Mouse (Mus musculus) midbrain, embryonic 11.5 days (tissue): ENCODE data around the gene Olfr963. TPM values are rescaled to one million over a fixed set of nuclear protein-coding genes. Genes with fewer than 3 reads are reported as not detected.
"Not testable (repeated sequence)": the region's sequence is repeated elsewhere in the genome, so short reads cannot be mapped to it uniquely, and the experiment has no call there.

Source experiments
- ATAC-seq: fragments of 200-750 bp; cut with Nextera tagmentation; 2 replicates; pipeline ENCODE4 v1.8.0; 2017; ENCODE audit warnings: moderate TSS enrichment, moderate library complexity; ENCODE audit not compliant: low FRiP score
- DNase-seq: peaks from one replicate; pipeline ENCODE4 v3.0.0; 2015; ENCODE audit warnings: low spot score; ENCODE audit errors: missing footprints
- H3K27ac ChIP-seq: fragments of 300-500 bp; sonication (generic); 2 replicates; pipeline ENCODE4 v1.5.1; 2014; ENCODE audit warnings: low read depth, low read length
- H3K27me3 ChIP-seq: fragments of 300-500 bp; sonication (generic); 2 replicates; pipeline ENCODE4 v1.6.1; 2014; ENCODE audit warnings: mild to moderate bottlenecking, low read length, moderate library complexity, mixed read lengths; ENCODE audit not compliant: control insufficient read depth, insufficient read depth
- H3K36me3 ChIP-seq: fragments of 300-500 bp; sonication (generic); 2 replicates; pipeline ENCODE4 v1.6.1; 2014; ENCODE audit warnings: mild to moderate bottlenecking, low read length, moderate library complexity, mixed read lengths; ENCODE audit not compliant: control insufficient read depth, insufficient read depth
- H3K4me1 ChIP-seq: fragments of 300-500 bp; sonication (generic); 2 replicates; pipeline ENCODE4 v1.6.1; 2014; ENCODE audit warnings: low read length; ENCODE audit not compliant: control insufficient read depth, insufficient read depth
- H3K4me2 ChIP-seq: fragments of 300-500 bp; sonication (generic); 2 replicates; pipeline ENCODE4 v1.6.1; 2014; ENCODE audit warnings: mild to moderate bottlenecking, moderate library complexity
- H3K4me3 ChIP-seq: fragments of 300-500 bp; sonication (generic); 2 replicates; pipeline ENCODE4 v1.5.1; 2014; ENCODE audit warnings: low read depth, low read length
- H3K9ac ChIP-seq: fragments of 300-500 bp; sonication (generic); 2 replicates; pipeline ENCODE4 v1.6.1; 2014; ENCODE audit warnings: low read length
- H3K9me3 ChIP-seq: fragments of 300-500 bp; sonication (generic); 2 replicates; pipeline ENCODE4 v1.6.1; 2016; ENCODE audit warnings: low read length; ENCODE audit not compliant: control insufficient read depth
- WGBS: fragments of 180-500 bp; shearing (Covaris S2); extraction: QIAGEN DNeasy Blood & Tissue Kit; methylation state at CpG from one replicate; pipeline ENCODE4 v1.1.7; 2014; 5-methylcytosine and 5-hydroxymethylcytosine counted together
- polyA plus RNA-seq: library from polyadenylated mRNA; unstranded; fragments of >200 nt; fragmentation: Nextera tagmentation; extraction: Ambion mirVana; gene quantifications from 2 replicates; pipeline ENCODE4 v1.2.1, GENCODE M21; 2014

Gene Olfr963
- polyA plus RNA-seq, 1 experiment from 2014 or later: not detected

GRCm38 (mm10) chr9:39669723-39670122 is 2.7 kb downstream of the Olfr963 start:
- 84% methylated on average over 2 of the region's 2 CpGs for WGBS

GRCm38 (mm10) chr9:39674820-39675219 is 7.8 kb downstream of the Olfr963 start:
- no peak overlapping the region for H3K4me3 ChIP-seq
- no peak overlapping the region for H3K4me2 ChIP-seq
- WGBS: 83% methylated on average over 2 of the region's 2 CpGs
- no peak overlapping the region for H3K9ac ChIP-seq
- no peaks in the 10 kb centered on the region for H3K4me1 ChIP-seq
- H3K27me3 ChIP-seq: no peaks in the 10 kb centered on the region
- no peak for ATAC-seq
- no peaks in the 10 kb centered on the region for H3K9me3 ChIP-seq
- H3K36me3 ChIP-seq: no peaks in the 10 kb centered on the region
- no peak for DNase-seq
- H3K27ac ChIP-seq: no peak overlapping the region

More at GRCm38 (mm10) chr9:39669723-39670122, 2.7 kb downstream of the Olfr963 start:
- no peaks in the 10 kb centered on the region for H3K36me3 ChIP-seq
- no peak overlapping the region for H3K9ac ChIP-seq
- no peaks in the 10 kb centered on the region for H3K4me1 ChIP-seq
- no peaks in the 10 kb centered on the region for H3K9me3 ChIP-seq
- no peaks in the 10 kb centered on the region for H3K27me3 ChIP-seq
- ATAC-seq: no peak
- no peak overlapping the region for H3K4me3 ChIP-seq
- H3K4me2 ChIP-seq: no peak overlapping the region
- no peak for DNase-seq
- no peak overlapping the region for H3K27ac ChIP-seq

GRCm38 (mm10) chr9:39678557-39678956 is 11.6 kb downstream of the Olfr963 start:
- Histone ChIP-seq H3K36me3 (no peaks in the 10 kb centered on the region), H3K9me3 (no peaks in the 10 kb centered on the region), H3K4me1 (no peaks in the 10 kb centered on the region), H3K4me2 (no peak overlapping the region), H3K9ac (no peak overlapping the region), H3K27ac (no peak overlapping the region), H3K4me3 (no peak overlapping the region), H3K27me3 (no peaks in the 10 kb centered on the region)
- 90% methylated on average over 2 of the region's 2 CpGs for WGBS
- no peak for DNase-seq
- ATAC-seq: no peak

GRCm38 (mm10) chr9:39679280-39679679 is 12.3 kb downstream of the Olfr963 start:
- DNase-seq: no peak
- no peak overlapping the region for H3K4me2 ChIP-seq
- 76% methylated on average over 2 of the region's 2 CpGs for WGBS
- no peaks in the 10 kb centered on the region for H3K9me3 ChIP-seq
- H3K4me1 ChIP-seq: no peaks in the 10 kb centered on the region
- H3K27ac ChIP-seq: no peak overlapping the region
- no peak overlapping the region for H3K9ac ChIP-seq
- no peak for ATAC-seq
- H3K27me3 ChIP-seq: no peaks in the 10 kb centered on the region
- no peak overlapping the region for H3K4me3 ChIP-seq
- no peaks in the 10 kb centered on the region for H3K36me3 ChIP-seq

GRCm38 (mm10) chr9:39701123-39701522 is 34.1 kb downstream of the Olfr963 start:
- not testable (repeated sequence) for ATAC-seq, H3K4me3 ChIP-seq, H3K4me2 ChIP-seq, H3K9ac ChIP-seq, DNase-seq, H3K9me3 ChIP-seq, H3K27me3 ChIP-seq, H3K27ac ChIP-seq, H3K36me3 ChIP-seq, H3K4me1 ChIP-seq
- WGBS: 86% methylated on average over 7 of the region's 8 CpGs

- no peak within 1 kb of the TSS for H3K27ac ChIP-seq
- no peaks in the 10 kb centered on the region for H3K4me1 ChIP-seq
- H3K36me3 ChIP-seq: no peaks in the 10 kb centered on the region
- H3K27me3 ChIP-seq: no peaks in the 10 kb centered on the region
- H3K4me2 ChIP-seq: no peak within 1 kb of the TSS
- H3K9me3 ChIP-seq: no peaks in the 10 kb centered on the region
- ATAC-seq: no peak
- no peak within 1 kb of the TSS for H3K9ac ChIP-seq
- H3K4me3 ChIP-seq: no peak within 1 kb of the TSS
- no peak for DNase-seq
Observed at GRCm38 (mm10) chr9:39707017-39707416, 40.0 kb downstream of the Olfr963 start, which contains the start of gene Olfr149. Gene Olfr149 (minus strand): TSS chr9:39707117.

GRCm38 (mm10) chr9:39708958-39709357 is 42.0 kb downstream of the Olfr963 start:
- DNase-seq (no peak), ATAC-seq (no peak)
- no peak overlapping the region for H3K9ac ChIP-seq
- H3K36me3 ChIP-seq: no peaks in the 10 kb centered on the region
- H3K4me3 ChIP-seq: no peak overlapping the region
- H3K9me3 ChIP-seq: no peaks in the 10 kb centered on the region
- 81% methylated on average over 3 of the region's 3 CpGs for WGBS
- no peak overlapping the region for H3K27ac ChIP-seq
- no peak overlapping the region for H3K4me2 ChIP-seq
- no peaks in the 10 kb centered on the region for H3K27me3 ChIP-seq
- H3K4me1 ChIP-seq: no peaks in the 10 kb centered on the region

GRCm38 (mm10) chr9:39711053-39711452 is 44.0 kb downstream of the Olfr963 start, which contains the start of gene Olfr965:
Gene Olfr965 (plus strand): TSS chr9:39711353.
- Histone ChIP-seq H3K4me2 (no peak within 1 kb of the TSS), H3K4me1 (no peaks in the 10 kb centered on the region), H3K27ac (no peak within 1 kb of the TSS), H3K9ac (no peak within 1 kb of the TSS), H3K9me3 (no peaks in the 10 kb centered on the region), H3K27me3 (no peaks in the 10 kb centered on the region), H3K4me3 (no peak within 1 kb of the TSS), H3K36me3 (no peaks in the 10 kb centered on the region)
- no peak for ATAC-seq
- DNase-seq: no peak
